Mouse (Mus musculus) common myeloid progenitor, adult 5-6 weeks (primary cell): Measurements from ENCODE around the gene Wdr77. TPM values are rescaled to one million over a fixed set of nuclear protein-coding genes. Genes with fewer than 3 reads are reported as not detected.

Experiments used
- total RNA-seq: library from RNA; stranded (forward); fragments of 200-1000, 187-1606 nt; gene quantifications from 2 replicates; pipeline ENCODE4 v1.2.3, GENCODE M21; 2017

Gene Wdr77
- total RNA-seq, 1 experiment from 2014 or later = 50.5 TPM

Other genes with a start within 250 kb of the Wdr77 start
- gene Rap1a, start 158.0 kb upstream of the Wdr77 start, total RNA-seq = 134 and 136 TPM in 2 replicates
- gene Adora3, start 88.5 kb upstream of the Wdr77 start, total RNA-seq = 0.32 and 1.5 TPM in 2 replicates
- gene Tmigd3, start 88.5 kb upstream of the Wdr77 start, total RNA-seq = 1.0 TPM in 1 of 2 replicates, not detected in the other
- 10.0 and 15.6 TPM in 2 replicates for gene I830077J02Rik, start 26.7 kb upstream of the Wdr77 start, total RNA-seq
- 452 and 491 TPM in 2 replicates for gene Atp5f1, start 730 bp downstream of the Wdr77 start, total RNA-seq
- 2.1 and 2.7 TPM in 2 replicates for gene Ovgp1, start 14.3 kb downstream of the Wdr77 start, total RNA-seq
- gene Pifo, start 55.3 kb downstream of the Wdr77 start, total RNA-seq = not detected in 2 replicates
- gene Chil5, start 73.4 kb downstream of the Wdr77 start, total RNA-seq = not detected in 2 replicates
- not detected in 2 replicates for gene Chia1, start 153.9 kb downstream of the Wdr77 start, total RNA-seq
- 28.7 and 30.6 TPM in 2 replicates for gene Chil3, start 208.2 kb downstream of the Wdr77 start, total RNA-seq